Mouse (Mus musculus) brain, adult 2 months (tissue): Measurements from ENCODE around the gene Ttc39a.
"Not testable (repeated sequence)": the region's sequence is repeated elsewhere in the genome, so short reads cannot be mapped to it uniquely, and the experiment has no call there.

Source experiments
- DNase-seq: peaks from one replicate; pipeline ENCODE4 v3.0.0; 2011; ENCODE audit warnings: low read depth, low spot score

Gene Ttc39a

DNA sequence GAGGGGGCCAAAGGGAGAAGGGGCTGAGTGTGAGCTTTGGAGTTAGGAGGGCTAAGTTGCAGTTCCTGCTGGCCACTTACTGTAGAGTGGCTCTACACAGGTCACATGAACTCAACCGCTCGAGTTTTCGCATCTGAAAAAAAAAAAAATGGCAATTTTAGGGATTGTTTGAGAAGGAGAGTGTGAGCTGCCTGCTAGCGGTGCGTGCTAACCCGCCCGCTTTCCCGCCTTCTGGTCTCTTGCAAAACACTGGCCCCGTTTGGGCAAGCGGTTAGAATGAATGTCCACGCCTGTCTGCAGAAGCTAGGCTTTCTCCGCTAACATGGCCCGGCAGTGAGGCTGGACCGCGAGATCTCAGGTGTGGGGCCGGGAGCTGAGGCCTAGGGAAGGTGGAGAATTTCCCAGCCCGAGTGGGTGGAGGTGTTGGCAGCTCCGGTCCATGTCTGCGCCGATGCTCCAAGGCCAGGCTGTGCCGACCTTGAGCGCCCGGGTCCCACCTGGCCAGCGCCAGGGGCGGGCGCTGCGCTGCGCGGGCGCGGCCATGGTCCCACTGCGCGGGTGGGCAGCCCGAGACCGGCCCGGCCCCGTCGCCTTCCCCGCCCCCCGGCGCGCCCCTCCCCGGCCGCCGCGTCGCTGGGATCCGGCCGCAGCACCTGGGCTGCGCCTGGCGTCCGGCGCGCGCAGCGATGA lies at the start of gene Ttc39a:
Gene Ttc39a, plus strand, starts transcription at position 138 of the 690 bp plus-strand sequence.
- DNase-seq: peak; percentile 81

DNA sequence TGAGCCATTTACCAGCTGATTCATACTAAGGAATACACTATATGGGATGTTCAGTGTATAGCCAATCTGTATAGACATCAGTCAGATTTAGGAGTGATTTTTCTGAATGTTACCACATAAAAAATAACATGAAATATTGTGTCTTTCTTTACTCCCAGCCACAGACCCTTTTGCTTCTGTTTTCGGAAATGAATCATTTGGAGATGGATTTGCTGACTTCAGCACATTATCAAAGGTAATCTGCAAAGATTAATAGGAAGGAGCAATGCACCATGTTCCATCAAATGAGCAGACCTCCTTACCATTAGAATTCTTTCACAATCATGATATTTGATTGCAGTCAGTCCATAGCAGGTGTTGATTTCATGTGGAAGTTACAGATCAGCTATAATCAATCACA lies 28.3 kb upstream of the Ttc39a start:
- no peak for DNase-seq

DNA sequence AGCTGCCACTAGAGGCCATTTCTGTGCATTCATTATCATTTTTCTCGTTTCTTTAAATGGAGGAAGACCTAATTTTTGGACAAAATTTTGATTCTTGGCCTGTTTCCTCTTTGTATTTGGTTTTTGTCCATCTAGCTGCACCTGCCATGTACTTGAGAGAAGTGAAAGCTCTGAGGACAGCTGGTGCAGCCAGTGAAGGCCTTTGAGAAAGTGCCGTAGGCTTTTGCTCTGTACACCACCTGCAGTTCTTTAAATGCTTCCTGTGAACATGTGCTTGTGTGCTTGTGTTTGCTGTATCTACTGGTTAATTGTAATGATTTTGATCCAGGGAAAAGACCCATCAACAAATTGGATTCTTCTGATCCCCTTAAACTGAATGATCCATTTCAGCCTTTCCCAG lies 24.0 kb upstream of the Ttc39a start:
- DNase-seq: peak; percentile 60

- peak; percentile 68 for DNase-seq
Measured at GRCm38 (mm10) chr4:109385599-109385998, 20.8 kb upstream of the Ttc39a start.

GRCm38 (mm10) chr4:109393229-109393779 lies 13.1 kb upstream of the Ttc39a start:
- DNase-seq: no peak

DNA sequence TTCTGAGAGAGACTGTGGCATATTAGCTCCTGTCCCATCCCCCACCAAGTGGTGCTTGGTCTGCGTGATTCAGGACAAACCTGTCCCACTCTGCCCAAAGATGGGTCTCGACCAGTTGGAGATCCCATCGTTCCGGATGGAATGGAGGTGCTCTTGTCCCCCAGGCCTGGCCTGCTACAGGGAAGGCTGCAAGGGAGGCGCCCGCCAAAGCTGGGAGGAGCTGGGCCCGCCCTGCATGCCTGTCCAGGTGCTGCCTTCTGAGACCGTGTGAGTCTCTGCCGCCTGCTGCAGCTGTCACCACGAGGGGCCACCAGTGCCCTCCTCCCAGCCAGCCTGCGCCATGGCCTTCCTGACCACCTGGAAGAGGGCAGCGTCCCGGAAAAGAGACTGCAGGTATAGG lies 12.5 kb upstream of the Ttc39a start:
- DNase-seq: no peak

- no peak for DNase-seq
Measured at GRCm38 (mm10) chr4:109394314-109395074, 11.9 kb upstream of the Ttc39a start.

- no peak for DNase-seq
Measured at GRCm38 (mm10) chr4:109400366-109400980, 6.0 kb upstream of the Ttc39a start.

- no peak for DNase-seq
Measured at GRCm38 (mm10) chr4:109401176-109401689, 5.2 kb upstream of the Ttc39a start.

- not testable (repeated sequence) for DNase-seq
Measured at GRCm38 (mm10) chr4:109404908-109405307, 1.5 kb upstream of the Ttc39a start.

DNA sequence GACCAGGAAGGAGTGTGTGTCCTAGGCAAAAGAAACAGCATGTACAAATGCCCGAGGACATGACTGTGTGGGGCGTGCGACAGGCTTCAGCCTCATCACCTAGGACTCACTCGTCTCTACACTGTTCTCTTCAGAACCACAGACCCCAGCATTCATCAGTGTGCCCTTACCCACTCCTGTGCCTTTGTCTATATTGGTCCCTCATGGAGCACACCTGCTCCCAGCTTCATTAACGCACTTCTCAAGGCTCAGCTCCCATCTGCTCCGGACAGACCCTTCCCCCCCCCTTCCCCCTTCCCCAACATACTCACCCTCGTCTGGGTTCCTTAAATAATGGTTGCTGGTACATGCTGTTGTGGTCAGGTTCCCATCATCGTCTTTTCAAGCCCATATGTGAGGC lies 1.0 kb upstream of the Ttc39a start:
- DNase-seq: no peak

- DNase-seq: peak; percentile 88
Measured at GRCm38 (mm10) chr4:109406054-109406485, 353 bp upstream of the Ttc39a start.

DNA sequence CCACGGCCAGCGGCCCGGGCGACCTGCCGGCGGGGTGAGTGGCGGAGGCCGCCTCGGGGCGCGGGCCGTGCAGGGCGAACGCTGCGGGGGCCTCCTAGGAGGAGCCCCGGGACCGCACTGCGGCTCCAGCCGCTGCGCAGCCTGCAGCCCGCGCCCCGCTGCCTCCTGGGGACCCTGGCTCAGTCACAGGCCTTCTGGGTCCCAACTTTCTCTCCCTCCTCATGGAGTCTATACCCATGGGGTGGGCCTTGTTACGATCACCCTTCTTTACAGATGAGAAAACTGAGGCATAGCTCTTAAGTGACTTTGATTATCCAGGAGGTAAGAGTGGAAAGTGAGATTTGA lies 725 bp downstream of the Ttc39a start:
- no peak for DNase-seq

GRCm38 (mm10) chr4:109407701-109408485 lies 1.5 kb downstream of the Ttc39a start:
- DNase-seq: peak; percentile 37

DNA sequence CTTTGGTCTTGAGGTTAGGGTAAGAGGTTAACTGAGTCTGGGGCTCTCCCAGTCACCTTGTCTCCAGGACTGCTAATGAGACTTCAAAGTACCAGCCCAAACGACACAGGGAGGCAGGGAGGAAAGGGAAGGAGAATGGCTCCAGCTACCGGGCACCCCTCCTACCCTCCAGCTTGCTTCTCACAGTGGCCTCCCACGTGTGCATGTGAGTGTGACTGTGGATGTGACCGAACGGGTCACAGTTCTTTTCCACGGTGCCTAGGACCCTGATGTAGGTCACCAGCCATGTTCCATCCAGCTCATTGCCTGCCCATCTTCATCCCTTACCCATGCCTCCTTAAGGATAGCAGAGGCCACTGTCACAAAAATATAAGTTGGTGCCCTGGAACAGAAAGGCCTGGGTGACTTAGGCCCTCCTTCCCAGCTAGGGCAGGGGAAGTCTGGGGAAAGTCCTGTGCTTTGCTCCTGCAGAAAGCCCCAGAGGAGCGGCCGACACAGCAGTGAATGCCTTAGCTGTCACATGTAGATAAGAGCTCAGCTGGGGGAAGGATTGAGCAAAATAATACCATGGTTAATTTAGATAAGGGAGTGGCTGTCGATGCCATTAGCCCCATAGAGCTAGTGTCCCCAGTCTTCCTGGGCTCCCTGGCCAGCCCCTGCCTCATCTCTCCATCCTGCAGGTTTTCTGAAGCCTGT lies 4.4 kb downstream of the Ttc39a start:
- DNase-seq: no peak

DNA sequence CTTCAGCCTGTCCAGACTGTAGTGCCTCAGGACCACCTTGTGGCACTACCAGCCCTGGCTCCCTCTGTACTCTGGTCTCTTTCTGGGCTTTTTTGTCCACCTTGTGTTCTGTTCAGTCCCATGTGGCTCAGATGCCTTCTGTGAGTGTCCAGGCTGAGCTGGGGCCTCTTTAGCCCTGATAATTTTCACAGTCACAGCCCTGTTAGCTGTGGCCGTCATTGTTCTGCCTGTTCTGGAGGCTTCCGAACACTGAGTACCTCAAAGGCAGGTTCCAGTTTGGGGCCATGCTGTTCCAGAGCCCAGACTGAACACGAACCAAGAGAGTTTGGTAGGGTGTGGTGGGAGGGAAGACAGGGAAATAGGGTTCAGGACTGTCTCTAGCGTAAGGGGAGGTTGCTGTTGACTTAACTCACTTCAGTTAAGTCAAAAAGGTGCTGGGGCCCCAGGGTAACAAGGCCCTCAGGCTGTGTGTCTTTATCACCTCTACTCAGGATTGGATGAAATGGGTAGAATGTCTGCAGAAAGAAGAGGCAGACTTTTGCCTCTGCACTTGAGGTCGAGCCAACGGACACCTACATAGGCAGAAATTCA lies 5.0 kb downstream of the Ttc39a start:
- DNase-seq: no peak

GRCm38 (mm10) chr4:109412233-109412632 lies 5.8 kb downstream of the Ttc39a start:
- DNase-seq: no peak

GRCm38 (mm10) chr4:109417998-109418397 lies 11.6 kb downstream of the Ttc39a start:
- DNase-seq: no peak

DNA sequence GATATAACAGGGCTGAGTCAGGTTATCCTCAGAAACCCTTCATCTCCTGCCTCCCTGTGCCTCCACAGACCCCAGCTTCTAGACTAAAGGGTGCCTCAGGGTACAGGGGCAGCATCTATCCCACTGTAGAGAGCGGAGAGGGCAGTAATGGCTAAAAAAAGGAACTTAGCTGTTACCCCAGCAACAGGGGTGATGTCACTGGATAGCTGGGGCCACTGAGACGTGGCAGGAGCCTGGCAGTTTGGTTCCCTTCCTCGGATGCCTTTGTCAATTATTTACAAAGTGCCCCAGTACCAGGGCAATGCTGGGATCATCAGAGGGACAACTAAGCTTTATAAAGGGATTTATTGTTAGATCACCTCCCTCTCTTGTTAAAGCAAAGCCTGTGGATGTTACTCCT lies 12.6 kb downstream of the Ttc39a start:
- no peak for DNase-seq

DNA sequence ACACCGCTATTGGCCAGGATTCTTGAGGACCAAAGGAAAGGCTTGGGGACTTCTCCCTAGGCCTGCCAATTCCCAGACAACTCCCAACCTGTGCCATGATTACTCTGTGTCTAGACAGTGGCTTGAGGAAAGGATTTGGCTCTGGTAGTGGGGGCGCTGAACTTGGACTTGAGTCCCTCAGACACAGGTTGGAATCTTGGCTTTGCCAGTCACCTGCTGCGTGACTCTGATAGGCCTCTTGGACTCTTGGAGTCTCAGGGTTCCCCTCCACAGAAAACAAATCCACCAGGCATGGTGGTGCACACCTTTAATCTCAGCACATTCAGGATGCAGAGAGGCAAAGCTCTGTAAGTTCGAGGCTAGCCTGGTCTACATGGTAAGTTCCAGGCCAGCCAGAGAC lies 13.1 kb downstream of the Ttc39a start:
- DNase-seq: no peak
